ENCODE assay signal across 8 mouse cellular contexts in genomic region chr2:152705993-152706571, GRCm38 (mm10). TPM values are rescaled to one million over a fixed set of nuclear protein-coding genes. Genes with fewer than 3 reads are reported as not detected.
DNase-seq lines count a peak whose midpoint lies in the region; ATAC-seq and TF ChIP-seq lines count a peak whose summit lies in the region.

No protein-coding gene starts in this region.

- H3K79me3 ChIP-seq in C2C12 (ENCODE audit: low read depth) = no peaks in the 10 kb centered on the region

- H3K4me1 ChIP-seq in brown adipose tissue, adult 24 weeks (ENCODE audit: control insufficient read depth, insufficient read depth, insufficient read length, low read length) = peaks cover 30% of the 10 kb centered on the region
- peaks cover 30% of the 10 kb centered on the region for H3K4me1 ChIP-seq in stomach, embryonic 15.5 days

- no peaks in the 10 kb centered on the region for H3K27me3 ChIP-seq in C2C12 (ENCODE audit: control insufficient read depth, insufficient read depth, insufficient read length)
- no peaks in the 10 kb centered on the region for H3K27me3 ChIP-seq in stomach, embryonic 15.5 days (replicated peaks)

- peak overlapping the region; percentile 19 for H3ac ChIP-seq in C2C12 (ENCODE audit: control insufficient read depth, insufficient read length, low read depth)

- DNase-seq in heart, postnatal 4 days = peak; percentile 80
- peak; percentile 43 to 66 for DNase-seq in layer of hippocampus, adult 2 months (ENCODE audit: low spot score in 2 of 2)
- DNase-seq in lung, postnatal 14 days = peak; percentile 84
- no peak for DNase-seq in thymus, postnatal 10 days (ENCODE audit: low spot score in 2 of 2)

- no peak overlapping the region for H3K4me2 ChIP-seq in stomach, embryonic 15.5 days

- 0 out of 2 replicates have a peak overlapping the region, but pooled peaks have one; percentile 1 for H3K9ac ChIP-seq in stomach, embryonic 15.5 days

- peak overlapping the region; percentile 99 for H3K27ac ChIP-seq in brown adipose tissue, adult 24 weeks (replicated peaks; ENCODE audit: low read depth, low read length)
- peak overlapping the region; percentile 88 for H3K27ac ChIP-seq in layer of hippocampus, adult 2 months
- H3K27ac ChIP-seq in stomach, embryonic 15.5 days = peak overlapping the region; percentile 93

- 0 out of 2 replicates have a peak, but pooled peaks have one; percentile 22 for ATAC-seq in frontal cortex, adult (ENCODE audit: low TSS enrichment)
- no peak for ATAC-seq in stomach, embryonic 15.5 days (ENCODE audit: insufficient read depth, low FRiP score, low read depth)

- no peak overlapping the region for H3K4me3 ChIP-seq in C2C12 (ENCODE audit: insufficient read depth, poor library complexity, severe bottlenecking)
- H3K4me3 ChIP-seq in brown adipose tissue, adult 24 weeks (ENCODE audit: insufficient read depth, low read depth, low read length) = no peak overlapping the region
- H3K4me3 ChIP-seq in layer of hippocampus, adult 2 months = no peak overlapping the region
- no peak overlapping the region for H3K4me3 ChIP-seq in stomach, embryonic 15.5 days (replicated peaks)

- peaks cover 54% of the 10 kb centered on the region for H3K36me3 ChIP-seq in C2C12 (ENCODE audit: control insufficient read depth, insufficient read depth)
- peaks cover 31% of the 10 kb centered on the region for H3K36me3 ChIP-seq in stomach, embryonic 15.5 days

- H3K9me3 ChIP-seq in stomach, embryonic 15.5 days = no peaks in the 10 kb centered on the region

- no peaks in the 10 kb centered on the region for H3K79me2 ChIP-seq in C2C12 (ENCODE audit: control insufficient read depth, insufficient read depth)

- no peak for TF ChIP-seq CTCF in C2C12 (IDR thresholded peaks at IDR 0.05; ENCODE audit: control insufficient read depth, insufficient read depth, insufficient read length)
- TF ChIP-seq CTCF in layer of hippocampus, adult 2 months (conservative IDR thresholded peaks at IDR 0.05) = no peak

- WGBS in stomach, embryonic 15.5 days = 72% methylated on average over 21 of the region's 22 CpGs

TF ChIP-seq in C2C12, 6 proteins besides CTCF, POLR2A, EP300 and RAD21:
- TF ChIP-seq USF1 (IDR thresholded peaks at IDR 0.05; ENCODE audit: low read depth) = no peak
- no peak for TF ChIP-seq MYOD1 (IDR thresholded peaks at IDR 0.05; ENCODE audit: control insufficient read depth, insufficient read length, low read depth)
- no peak for TF ChIP-seq MAX (IDR thresholded peaks at IDR 0.05)
- TF ChIP-seq FOSL1 (IDR thresholded peaks at IDR 0.05; ENCODE audit: insufficient read depth, low read length, poor library complexity, severe bottlenecking) = no peak
- TF ChIP-seq MYOG (IDR thresholded peaks at IDR 0.05; ENCODE audit: control insufficient read depth, extremely low read depth, insufficient read length) = no peak
- no peak for TF ChIP-seq CEBPB (IDR thresholded peaks at IDR 0.05; ENCODE audit: low read depth)
TF ChIP-seq in C2C12: peak in this region for 0.

RNA-seq across cellular contexts. Expression of gene Mcts2, which starts 19.2 kb away (rescaled TPM):
- polyA plus RNA-seq in C2C12 (2012; fragmentation: generic; extraction: Trizol) = 24.7 TPM
- 42.0 and 42.5 TPM in 2 replicates for polyA plus RNA-seq in brown adipose tissue, adult 24 weeks (2012; ENCODE audit: insufficient read depth, insufficient read length, missing spikeins)
- 10 to 100 TPM; 19.9 to 20.2 TPM for total RNA-seq in heart, postnatal 4 days (2021)
- total RNA-seq in layer of hippocampus, adult 2 months (2021) = 10 to 100 TPM; 18.8 to 20.8 TPM
- polyA plus RNA-seq in stomach, embryonic 15.5 days (2015; fragmentation: Nextera tagmentation; extraction: Ambion mirVana) = 23.1 and 26.7 TPM in 2 replicates

RNA-seq across cellular contexts. Expression of gene Id1, which starts 30.0 kb away (rescaled TPM):
- 503 TPM for polyA plus RNA-seq in C2C12 (2012; fragmentation: generic; extraction: Trizol)
- polyA plus RNA-seq in brown adipose tissue, adult 24 weeks (2012; ENCODE audit: insufficient read depth, insufficient read length, missing spikeins) = 48.0 and 59.8 TPM in 2 replicates
- total RNA-seq in heart, postnatal 4 days (2021) = 10 to 100 TPM; 71.8 to 76.6 TPM
- total RNA-seq in layer of hippocampus, adult 2 months (2021) = 10 to 100 TPM; 23.5 to 25.4 TPM
- polyA plus RNA-seq in stomach, embryonic 15.5 days (2015; fragmentation: Nextera tagmentation; extraction: Ambion mirVana) = 117 and 138 TPM in 2 replicates

RNA-seq across cellular contexts. Expression of gene H13, which starts 36.8 kb away (rescaled TPM):
- polyA plus RNA-seq in C2C12 (2012; fragmentation: generic; extraction: Trizol) = 136 TPM
- 54.9 and 59.2 TPM in 2 replicates for polyA plus RNA-seq in brown adipose tissue, adult 24 weeks (2012; ENCODE audit: insufficient read depth, insufficient read length, missing spikeins)
- 10 to 100 TPM; 54.1 to 54.2 TPM for total RNA-seq in heart, postnatal 4 days (2021)
- total RNA-seq in layer of hippocampus, adult 2 months (2021) = 10 to 100 TPM; 71.5 to 73.3 TPM
- polyA plus RNA-seq in stomach, embryonic 15.5 days (2015; fragmentation: Nextera tagmentation; extraction: Ambion mirVana) = 122 and 135 TPM in 2 replicates

RNA-seq across cellular contexts. Expression of gene Cox4i2, which starts 47.9 kb away (rescaled TPM):
- polyA plus RNA-seq in C2C12 (2012; fragmentation: generic; extraction: Trizol) = 0.39 TPM
- polyA plus RNA-seq in brown adipose tissue, adult 24 weeks (2012; ENCODE audit: insufficient read depth, insufficient read length, missing spikeins) = 6.3 and 8.7 TPM in 2 replicates
- 10 to 100 TPM; 13.7 to 15.1 TPM for total RNA-seq in heart, postnatal 4 days (2021)
- 1 to 10 TPM; 1.4 to 1.6 TPM for total RNA-seq in layer of hippocampus, adult 2 months (2021)
- polyA plus RNA-seq in stomach, embryonic 15.5 days (2015; fragmentation: Nextera tagmentation; extraction: Ambion mirVana) = 19.0 and 19.5 TPM in 2 replicates

Comparison
In these comparisons a context has a peak if more than half of its experiments do, and no peak if none do; other contexts are left out.
1. DNase-seq: peak in heart, postnatal 4 days (single experiment), layer of hippocampus, adult 2 months (2 of 2) and lung, postnatal 14 days (single experiment); none in thymus, postnatal 10 days (0 of 2).
2. Peak in every context shown above with its lines, with median percentiles within 50 percentile points of each other: H3K27ac ChIP-seq.